8 mouse cellular contexts compared by ENCODE assay signal in genomic region chr5:149031199-149031750, GRCm38 (mm10). TPM values are rescaled to one million over a fixed set of nuclear protein-coding genes. Genes with fewer than 3 reads are reported as not detected.
DNase-seq lines count a peak whose midpoint lies in the region; ATAC-seq and TF ChIP-seq lines count a peak whose summit lies in the region.

No protein-coding gene starts in this region.

- H3K9ac ChIP-seq in heart, adult 2 months (ENCODE audit: low read depth, low read length), result peak overlapping the region; percentile 70
- peak overlapping the region; percentile 69 for H3K9ac ChIP-seq in liver, embryonic 12.5 days

- intact Hi-C loops in heart, adult 2 months (cut with DNase I), result loop anchor here (1.0 to 5.0 kb wide), 5 partner anchors 16 to 79 kb away; partner anchors contain the start of gene Gm42791

- TF ChIP-seq CTCF in heart, adult 2 months (IDR thresholded peaks at IDR 0.05), result no peak

- H3K4me3 ChIP-seq in embryonic facial prominence, embryonic 10.5 days, result peak overlapping the region; percentile 52
- H3K4me3 ChIP-seq in heart, adult 2 months, result peak overlapping the region; percentile 58
- peak overlapping the region; percentile 60 for H3K4me3 ChIP-seq in liver, embryonic 12.5 days

- H3K9me3 ChIP-seq in embryonic facial prominence, embryonic 10.5 days, result no peaks in the 10 kb centered on the region
- no peaks in the 10 kb centered on the region; the same call in 1 of the 2 replicates for H3K9me3 ChIP-seq in liver, embryonic 12.5 days (replicated peaks)

- H3K79me2 ChIP-seq in heart, adult 2 months (replicated peaks; ENCODE audit: control insufficient read depth, insufficient read depth, low read length), result no peaks in the 10 kb centered on the region

- H3K4me2 ChIP-seq in liver, embryonic 12.5 days, result peak overlapping the region; percentile 76

- 7% methylated on average over 30 of the region's 30 CpGs for WGBS in embryonic facial prominence, embryonic 10.5 days
- WGBS in heart, adult 2 months, result under 1% methylated on average over 30 of the region's 30 CpGs
- 5% methylated on average over 30 of the region's 30 CpGs for WGBS in liver, embryonic 12.5 days (ENCODE audit: insufficient replicate concordance)

- 0 out of 2 replicates have a peak, but pooled peaks cover 5% of the 10 kb centered on the region for H3K27me3 ChIP-seq in embryonic facial prominence, embryonic 10.5 days (replicated peaks; ENCODE audit: low read depth, poor library complexity, severe bottlenecking)
- H3K27me3 ChIP-seq in heart, adult 2 months (ENCODE audit: control insufficient read depth, insufficient read depth, low read length), result no peaks in the 10 kb centered on the region
- no peaks in the 10 kb centered on the region for H3K27me3 ChIP-seq in liver, embryonic 12.5 days (replicated peaks)

- peak; percentile 65 for TF ChIP-seq POLR2A in heart, adult 2 months (IDR thresholded peaks at IDR 0.05; ENCODE audit: insufficient read depth, low read depth, low read length)

- peak; percentile 66; the same call in 1 of the 2 replicates for TF ChIP-seq EP300 in heart, adult 2 months (IDR thresholded peaks at IDR 0.05; ENCODE audit: insufficient read depth, low read depth, low read length)

- H3K27ac ChIP-seq in embryonic facial prominence, embryonic 10.5 days (replicated peaks), result peak overlapping the region; percentile 85
- peak overlapping the region; percentile 94 for H3K27ac ChIP-seq in heart, adult 2 months
- peak overlapping the region; percentile 65 for H3K27ac ChIP-seq in liver, embryonic 12.5 days

- H3K4me1 ChIP-seq in embryonic facial prominence, embryonic 10.5 days, result peaks cover 34% of the 10 kb centered on the region
- peaks cover 2% of the 10 kb centered on the region for H3K4me1 ChIP-seq in heart, adult 2 months (ENCODE audit: control insufficient read depth, insufficient read depth, low read length)
- peaks cover 41% of the 10 kb centered on the region for H3K4me1 ChIP-seq in liver, embryonic 12.5 days

- no peaks in the 10 kb centered on the region for H3K36me3 ChIP-seq in embryonic facial prominence, embryonic 10.5 days (replicated peaks)
- no peaks in the 10 kb centered on the region for H3K36me3 ChIP-seq in heart, adult 2 months (ENCODE audit: control insufficient read depth, insufficient read depth, low read length)
- no peaks in the 10 kb centered on the region for H3K36me3 ChIP-seq in liver, embryonic 12.5 days

- peak; percentile 59 for ATAC-seq in liver, embryonic 12.5 days

- DNase-seq in urinary bladder, adult 2 months (ENCODE audit: low spot score), result peak; percentile 47
- DNase-seq in urinary bladder, postnatal 10 days (ENCODE audit: low spot score), result no peak
- peak; percentile 64 for DNase-seq in embryonic facial prominence, embryonic 10.5 days (ENCODE audit: low spot score)
- DNase-seq in heart, adult 2 months, result peak; percentile 80 to 84
- DNase-seq in kidney, adult 18-20 months, result peak; percentile 75
- peak; percentile 82 for DNase-seq in naive thymus-derived CD4-positive, alpha-beta T cell, adult 2 months (ENCODE audit: low read depth)
- DNase-seq in spleen, postnatal 4 days (ENCODE audit: low spot score in 2 of 2), result peak; percentile 56 to 76

RNA-seq across cellular contexts. Expression of gene Gm42791, which starts 36.3 kb away (rescaled TPM):
- polyA plus RNA-seq in urinary bladder, adult 2 months (2012; rRNA removed), result not detected in 2 replicates
- polyA plus RNA-seq in embryonic facial prominence, embryonic 10.5 days (2016; fragmentation: Nextera tagmentation; extraction: Ambion mirVana), result 0.49 and 4.6 TPM in 2 replicates
- total RNA-seq in heart, adult 2 months (2021), result 1 to 10 TPM; 5.7 to 5.9 TPM
- not detected in 2 replicates for polyA plus RNA-seq in heart, adult 2 months (2012; rRNA removed)
- 0.51 and 1.7 TPM in 2 replicates for polyA plus RNA-seq in liver, embryonic 12.5 days (2016; fragmentation: Nextera tagmentation; extraction: Ambion mirVana)
